Mouse (Mus musculus): ENCODE measurements around the gene Frmd7. TPM values are rescaled to one million over a fixed set of nuclear protein-coding genes. Genes with fewer than 3 reads are reported as not detected.

Frmd7 gene
- polyA plus RNA-seq, 1 experiment = not detected

DNA sequence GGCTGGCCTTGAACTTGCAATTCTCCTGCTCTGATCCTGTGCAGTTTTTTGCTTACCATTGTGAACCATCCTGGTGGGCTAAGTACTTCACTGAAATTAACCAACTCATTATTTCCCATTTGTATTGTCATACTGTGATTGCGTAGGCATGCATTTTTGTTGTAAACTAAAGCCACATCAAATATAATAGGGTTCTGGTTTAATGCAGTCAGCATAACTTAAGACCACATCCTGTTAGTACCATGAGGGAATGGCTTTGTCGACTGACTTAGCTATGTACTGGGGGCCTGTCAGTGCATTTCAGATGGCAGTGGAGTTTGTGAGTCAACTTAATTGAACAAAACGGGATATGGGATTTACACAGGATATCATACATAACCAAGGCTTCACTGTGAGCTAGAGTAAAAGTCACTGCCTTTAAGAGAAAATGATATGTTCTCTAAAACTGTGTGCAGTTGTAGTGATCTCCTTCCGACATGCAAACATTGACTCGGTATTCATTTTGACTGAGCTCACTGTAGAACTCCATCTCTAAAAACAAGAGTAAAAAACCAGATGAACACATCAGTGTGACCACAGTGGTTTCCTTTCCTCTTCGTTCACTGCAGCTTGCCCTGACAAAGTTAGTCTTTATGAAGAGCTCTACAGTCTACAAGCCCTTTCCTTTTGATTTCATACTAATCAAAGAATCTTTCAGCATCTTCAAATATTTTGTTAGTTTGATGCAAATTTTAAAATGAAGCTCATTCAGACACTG, 68.1 kb downstream of the Frmd7 start:
- whole genome bisulfite sequencing = 87% methylated on average over 6 of the region's 6 CpGs
- no peaks in the 10 kb centered on the region for H3K36me3 ChIP-seq (ENCODE audit: control insufficient read depth, insufficient read depth, low read length)
- no peaks in the 10 kb centered on the region for H3K27me3 ChIP-seq (replicated peaks; ENCODE audit: control insufficient read depth, insufficient read depth, low read length)
- DNase-seq = no peak
- TF ChIP-seq POLR2A (IDR thresholded peaks at IDR 0.05; ENCODE audit: low read depth, low read length) (no peak), CTCF (conservative IDR thresholded peaks at IDR 0.05; ENCODE audit: insufficient read depth, insufficient read length, low read depth, low read length) (no peak)
- no peak overlapping the region for H3K27ac ChIP-seq (ENCODE audit: insufficient read depth, low read depth, low read length)
- no peak overlapping the region for H3K4me3 ChIP-seq (ENCODE audit: insufficient read depth, low read depth, low read length)
- H3K4me1 ChIP-seq (ENCODE audit: control insufficient read depth, insufficient read depth, low read length) = no peaks in the 10 kb centered on the region

DNA sequence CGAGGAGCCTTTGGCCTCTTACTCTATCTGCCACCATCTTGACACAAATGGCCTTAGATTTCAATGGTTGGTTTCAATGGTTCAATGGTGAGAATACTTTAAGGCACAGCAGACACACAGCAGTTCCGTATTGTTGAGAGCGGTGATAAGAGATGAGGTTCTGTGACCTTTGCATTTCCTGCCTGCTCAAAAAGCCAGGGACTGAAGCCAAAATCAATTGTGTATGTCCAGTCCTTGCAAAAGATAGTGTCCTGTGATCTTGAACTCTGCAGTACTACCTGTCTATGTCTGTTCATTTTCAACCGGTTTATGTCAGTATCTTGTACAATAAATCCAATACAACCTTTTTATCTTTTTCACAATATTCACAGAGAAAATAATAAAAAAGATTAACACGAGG, 77.8 kb downstream of the Frmd7 start:
- no peaks in the 10 kb centered on the region for H3K36me3 ChIP-seq (ENCODE audit: control insufficient read depth, insufficient read depth, low read length)
- TF ChIP-seq POLR2A (IDR thresholded peaks at IDR 0.05; ENCODE audit: low read depth, low read length) (no peak), CTCF (conservative IDR thresholded peaks at IDR 0.05; ENCODE audit: insufficient read depth, insufficient read length, low read depth, low read length) (no peak)
- no peaks in the 10 kb centered on the region for H3K27me3 ChIP-seq (replicated peaks; ENCODE audit: control insufficient read depth, insufficient read depth, low read length)
- H3K4me1 ChIP-seq (ENCODE audit: control insufficient read depth, insufficient read depth, low read length) = no peaks in the 10 kb centered on the region
- no peak overlapping the region for H3K27ac ChIP-seq (ENCODE audit: insufficient read depth, low read depth, low read length)
- WGBS = 68% methylated on average over 5 of the region's 5 CpGs
- no peak overlapping the region for H3K4me3 ChIP-seq (ENCODE audit: insufficient read depth, low read depth, low read length)
- DNase-seq = no peak

DNA sequence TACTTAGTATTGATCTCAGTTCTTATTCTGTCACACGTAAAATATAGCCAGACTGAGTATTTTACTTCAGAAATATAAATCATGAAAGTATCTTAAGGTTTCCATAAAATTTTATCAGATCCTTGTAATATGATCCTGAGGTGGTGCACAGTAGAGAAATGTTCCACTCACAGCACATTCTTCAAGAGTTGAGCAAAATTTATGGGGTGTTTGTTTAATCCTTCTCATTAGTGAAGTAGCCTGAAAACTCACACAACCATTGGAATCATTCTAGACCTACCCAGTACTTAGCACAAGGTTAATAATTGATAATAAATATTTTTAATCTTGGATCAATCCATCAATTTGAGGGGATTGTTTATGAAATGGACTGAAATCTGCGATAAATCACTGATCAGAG, 78.7 kb downstream of the Frmd7 start:
- no peak for DNase-seq
- Histone ChIP-seq H3K36me3 (ENCODE audit: control insufficient read depth, insufficient read depth, low read length) (no peaks in the 10 kb centered on the region), H3K4me3 (ENCODE audit: insufficient read depth, low read depth, low read length) (no peak overlapping the region), H3K27ac (ENCODE audit: insufficient read depth, low read depth, low read length) (no peak overlapping the region), H3K4me1 (ENCODE audit: control insufficient read depth, insufficient read depth, low read length) (no peaks in the 10 kb centered on the region), H3K27me3 (replicated peaks; ENCODE audit: control insufficient read depth, insufficient read depth, low read length) (no peaks in the 10 kb centered on the region)
- no peak for TF ChIP-seq CTCF (conservative IDR thresholded peaks at IDR 0.05; ENCODE audit: insufficient read depth, insufficient read length, low read depth, low read length)
- TF ChIP-seq POLR2A (IDR thresholded peaks at IDR 0.05; ENCODE audit: low read depth, low read length) = no peak
- WGBS = 58% methylated on average over 2 of the region's 2 CpGs

- Histone ChIP-seq H3K27ac (ENCODE audit: insufficient read depth, low read depth, low read length) (no peak overlapping the region), H3K4me3 (ENCODE audit: insufficient read depth, low read depth, low read length) (no peak overlapping the region), H3K36me3 (ENCODE audit: control insufficient read depth, insufficient read depth, low read length) (no peaks in the 10 kb centered on the region), H3K27me3 (replicated peaks; ENCODE audit: control insufficient read depth, insufficient read depth, low read length) (no peaks in the 10 kb centered on the region), H3K4me1 (ENCODE audit: control insufficient read depth, insufficient read depth, low read length) (no peaks in the 10 kb centered on the region)
- WGBS = 62% methylated on average over 6 of the region's 6 CpGs
- DNase-seq = no peak
- no peak for TF ChIP-seq CTCF (conservative IDR thresholded peaks at IDR 0.05; ENCODE audit: insufficient read depth, insufficient read length, low read depth, low read length)
- no peak for TF ChIP-seq POLR2A (IDR thresholded peaks at IDR 0.05; ENCODE audit: low read depth, low read length)
Observed at GRCm38 (mm10) chrX:50850428-50851184, 91.9 kb downstream of the Frmd7 start.

Other genes with a start within 250 kb of the Frmd7 start
- gene Stk26, start 101.7 kb downstream of the Frmd7 start, polyA plus RNA-seq (2012; rRNA removed) = 0.94 and 1.6 TPM in 2 replicates
- 1.9 and 3.4 TPM in 2 replicates for gene Rap2c, start 75.3 kb upstream of the Frmd7 start, polyA plus RNA-seq (2012; rRNA removed)